Mouse (Mus musculus) MEL (cell line): ENCODE data around the gene Tbc1d24. TPM values are rescaled to one million over a fixed set of nuclear protein-coding genes. Genes with fewer than 3 reads are reported as not detected.
"Not testable (repeated sequence)": the region's sequence is repeated elsewhere in the genome, so short reads cannot be mapped to it uniquely, and the experiment has no call there.

Experiments
- DNase-seq: peaks from one replicate; pipeline ENCODE4 v3.0.0; 2011; ENCODE audit warnings: low read depth, low spot score
- H3K27ac ChIP-seq: 2 replicates; pipeline ENCODE4 v1.5.1; 2012; ENCODE audit warnings: low read depth, mild to moderate bottlenecking, control low read depth, low read length, moderate library complexity; ENCODE audit not compliant: control insufficient read depth
- H3K27me3 ChIP-seq, 2 experiments: fragments of 150-350 bp in 1 of 2; sonication (generic) in 1 of 2; 2 replicates each; pipeline ENCODE4 v1.6.1; 2012; ENCODE audit warnings: low read length in 2 of 2, mild to moderate bottlenecking in 2 of 2, improper control_type of control experiment in 1 of 2, moderate library complexity in 1 of 2; ENCODE audit not compliant: insufficient read depth in 2 of 2, control insufficient read depth in 1 of 2
- H3K36me3 ChIP-seq, 2 experiments: 2 replicates each; pipeline ENCODE4 v1.6.1; 2012 to 2014; ENCODE audit warnings: low read length in 2 of 2, improper control_type of control experiment in 1 of 2, inconsistent platforms in 1 of 2, mild to moderate bottlenecking in 1 of 2; ENCODE audit not compliant: insufficient read depth in 2 of 2, control insufficient read depth in 1 of 2
- H3K4me1 ChIP-seq, 2 experiments: fragments of 150-350 bp in 1 of 2; sonication (generic) in 1 of 2; 2 replicates each; pipeline ENCODE4 v1.6.1; 2012; ENCODE audit warnings: low read length in 2 of 2, improper control_type of control experiment in 1 of 2, mild to moderate bottlenecking in 1 of 2; ENCODE audit not compliant: insufficient read depth in 2 of 2, control insufficient read depth in 1 of 2
- H3K4me3 ChIP-seq, 2 experiments: fragments of 150-350 bp in 1 of 2; sonication (generic) in 1 of 2; 2 replicates each; pipeline ENCODE4 v1.5.1; 2012; ENCODE audit warnings: low read depth in 2 of 2, low read length in 2 of 2, mild to moderate bottlenecking in 2 of 2, moderate library complexity in 2 of 2, control low read depth in 1 of 2, improper control_type of control experiment in 1 of 2; ENCODE audit not compliant: control insufficient read depth in 1 of 2, insufficient read depth in 1 of 2
- H3K79me2 ChIP-seq: 2 replicates; pipeline ENCODE4 v1.6.1; 2012; ENCODE audit warnings: mild to moderate bottlenecking, low read length, moderate library complexity; ENCODE audit not compliant: control insufficient read depth, poor library complexity, insufficient read depth
- H3K9ac ChIP-seq: 2 replicates; pipeline ENCODE4 v1.6.1; 2012; ENCODE audit warnings: low read depth, mild to moderate bottlenecking, control low read depth, low read length, moderate library complexity; ENCODE audit not compliant: control insufficient read depth, poor library complexity, severe bottlenecking
- H3K9me3 ChIP-seq: fragments of 150-350 bp; sonication (generic); replicated peaks from 2 replicates; pipeline ENCODE4 v1.6.1; 2012; ENCODE audit warnings: mild to moderate bottlenecking, low read length, improper control_type of control experiment, moderate library complexity; ENCODE audit not compliant: insufficient read depth
- CHD1 ChIP-seq: IDR thresholded peaks from 2 replicates; pipeline ENCODE4 v1.6.1; 2012; ENCODE audit warnings: low read depth, mild to moderate bottlenecking, inconsistent platforms, low read length, improper control_type of control experiment
- CTCF ChIP-seq, 3 experiments: IDR thresholded peaks in 2 of 3; conservative IDR thresholded peaks in 1 of 3; 2 replicates each; pipeline ENCODE4 v1.5.1; 2011 to 2012; ENCODE audit warnings: low read length in 3 of 3, low read depth in 2 of 3, mild to moderate bottlenecking in 2 of 3, improper control_type of control experiment in 1 of 3, inconsistent platforms in 1 of 3, mixed read lengths in 1 of 3, moderate library complexity in 1 of 3; ENCODE audit not compliant: control insufficient read depth in 1 of 3, insufficient read depth in 1 of 3, poor library complexity in 1 of 3, severe bottlenecking in 1 of 3
- KAT2A ChIP-seq: conservative IDR thresholded peaks from 2 replicates; pipeline ENCODE4 v1.6.1; 2012; ENCODE audit warnings: low read depth, low read length, improper control_type of control experiment, inconsistent platforms
- MEF2A ChIP-seq: IDR thresholded peaks from 2 replicates; pipeline ENCODE4 v1.6.1; 2014; ENCODE audit warnings: low read depth, mild to moderate bottlenecking, inconsistent platforms, low read length, improper control_type of control experiment; ENCODE audit not compliant: poor library complexity, insufficient replicate concordance, severe bottlenecking; ENCODE audit errors: extremely low read depth
- MXI1 ChIP-seq: IDR thresholded peaks from 2 replicates; pipeline ENCODE4 v1.6.1; 2011; ENCODE audit warnings: mild to moderate bottlenecking, low read depth, low read length, improper control_type of control experiment
- NRF1 ChIP-seq: IDR thresholded peaks from 2 replicates; pipeline ENCODE4 v1.6.1; 2014; ENCODE audit warnings: low read depth, mild to moderate bottlenecking, inconsistent platforms, low read length, improper control_type of control experiment, moderate library complexity; ENCODE audit not compliant: poor library complexity, insufficient read depth, severe bottlenecking
- RAD21 ChIP-seq: IDR thresholded peaks from 2 replicates; pipeline ENCODE4 v1.6.1; 2011; ENCODE audit warnings: mild to moderate bottlenecking, low read depth, low read length, improper control_type of control experiment
- RCOR1 ChIP-seq: IDR thresholded peaks from 2 replicates; pipeline ENCODE4 v1.6.1; 2012; ENCODE audit warnings: low read depth, mild to moderate bottlenecking, inconsistent platforms, low read length, improper control_type of control experiment
- SIN3A ChIP-seq: IDR thresholded peaks from 2 replicates; pipeline ENCODE4 v1.6.1; 2012; ENCODE audit warnings: low read length, improper control_type of control experiment, inconsistent platforms
- SMC3 ChIP-seq: IDR thresholded peaks from 2 replicates; pipeline ENCODE4 v1.6.1; 2011; ENCODE audit warnings: low read depth, low read length, improper control_type of control experiment
- TAL1 ChIP-seq: IDR thresholded peaks from 2 replicates; pipeline ENCODE4 v1.6.1; 2012; ENCODE audit warnings: mild to moderate bottlenecking, inconsistent platforms, low read length, moderate library complexity, mixed read lengths
- TBP ChIP-seq: IDR thresholded peaks from 2 replicates; pipeline ENCODE4 v1.8.0; 2011; ENCODE audit warnings: low read depth, low read length, improper control_type of control experiment
- USF2 ChIP-seq, 2 experiments: IDR thresholded peaks; 2 replicates each; pipeline ENCODE4 v1.6.1; 2011 to 2012; ENCODE audit warnings: improper control_type of control experiment in 2 of 2, low read length in 2 of 2, borderline replicate concordance in 1 of 2, inconsistent platforms in 1 of 2, low read depth in 1 of 2, mild to moderate bottlenecking in 1 of 2; ENCODE audit not compliant: insufficient read depth in 1 of 2
- ZKSCAN1 ChIP-seq: IDR thresholded peaks from 2 replicates; pipeline ENCODE4 v1.6.1; 2012; ENCODE audit warnings: low read depth, mild to moderate bottlenecking, inconsistent platforms, low read length, improper control_type of control experiment, moderate library complexity
- ZNF384 ChIP-seq: IDR thresholded peaks from 2 replicates; pipeline ENCODE4 v1.6.1; 2012; ENCODE audit warnings: low read depth, mild to moderate bottlenecking, inconsistent platforms, low read length, improper control_type of control experiment
- polyA plus RNA-seq, 2 experiments: library from polyadenylated mRNA; stranded (reverse) in 1 of 2; unstranded in 1 of 2; fragments of >175 nt in 1 of 2; fragments of >200 nt in 1 of 2; gene quantifications; 2 replicates each; pipeline versions ENCODE4 v1.2.1 to v1.2.4; 2012; ENCODE audit warnings: low replicate concordance in 2 of 2, low read depth in 1 of 2; ENCODE audit not compliant: insufficient read length in 2 of 2, insufficient read depth in 1 of 2, missing spikeins in 1 of 2
- total RNA-seq: library from RNA; depleted of rRNA; stranded (reverse); fragments of 300-350 nt; gene quantifications from 2 replicates; pipeline ENCODE4 v1.2.3, GENCODE M21; 2012

Gene Tbc1d24
- total and polyA plus RNA-seq, 3 experiments = 24.3 to 34.2 (median 27.3) TPM

GRCm38 (mm10) chr17:24131570-24131969, 73.8 kb downstream of the Tbc1d24 start:
- no peak overlapping the region for H3K27ac ChIP-seq
- no peak for DNase-seq
- TF ChIP-seq CTCF (IDR thresholded peaks at IDR 0.05 in 2 of 3, conservative IDR thresholded peaks at IDR 0.05 in 1 of 3; ENCODE audit: control insufficient read depth in 1 of 3, insufficient read depth in 1 of 3, low read depth in 2 of 3, low read length in 3 of 3, poor library complexity in 1 of 3, severe bottlenecking in 1 of 3) (peak; percentile 7 to 32 (median 20); a peak in 3 of 6 replicates), SMC3 (peak; percentile 17; the same call in 1 of the 2 replicates), SIN3A (no peak), MXI1 (no peak)
- no peaks in the 10 kb centered on the region for H3K27me3 ChIP-seq
- H3K4me3 ChIP-seq = no peak overlapping the region
- peaks cover 6 to 8% of the 10 kb centered on the region in 2 experiments for H3K4me1 ChIP-seq
- H3K9me3 ChIP-seq = no peaks in the 10 kb centered on the region
- peaks cover 34% of the 10 kb centered on the region for H3K79me2 ChIP-seq
- no peak overlapping the region for H3K9ac ChIP-seq
- H3K36me3 ChIP-seq = peaks cover 2 to 27% of the 10 kb centered on the region in 2 experiments; a peak in 2 of 4 replicates

- peaks cover 27% of the 10 kb centered on the region for H3K79me2 ChIP-seq
- peak; percentile 59; the same call in 1 of the 2 replicates for TF ChIP-seq ZNF384
- H3K36me3 ChIP-seq = peaks cover 2 to 28% of the 10 kb centered on the region in 2 experiments; a peak in 2 of 4 replicates
- H3K27me3 ChIP-seq, H3K4me3 ChIP-seq, DNase-seq, H3K9ac ChIP-seq, H3K9me3 ChIP-seq, H3K27ac ChIP-seq: not testable (repeated sequence)
- H3K4me1 ChIP-seq = peaks cover 6 to 11% of the 10 kb centered on the region in 2 experiments
Observed at GRCm38 (mm10) chr17:24129246-24129645, 76.1 kb downstream of the Tbc1d24 start.

GRCm38 (mm10) chr17:24127592-24127991, 77.8 kb downstream of the Tbc1d24 start:
- peaks cover 25% of the 10 kb centered on the region for H3K79me2 ChIP-seq
- DNase-seq = no peak
- no peaks in the 10 kb centered on the region for H3K27me3 ChIP-seq
- H3K27ac ChIP-seq = no peak overlapping the region
- no peaks in the 10 kb centered on the region for H3K9me3 ChIP-seq
- no peak for TF ChIP-seq CHD1
- TF ChIP-seq MXI1 = no peak
- no peak for TF ChIP-seq NRF1
- no peak for TF ChIP-seq ZKSCAN1
- TF ChIP-seq SMC3 = no peak
- TF ChIP-seq ZNF384 = no peak
- TF ChIP-seq, all 39 proteins: peak for 0
- H3K36me3 ChIP-seq = peaks cover under 1 to 19% of the 10 kb centered on the region in 2 experiments; a peak in 2 of 4 replicates
- H3K4me1 ChIP-seq = peaks cover 2 to 7% of the 10 kb centered on the region in 2 experiments; a peak in 3 of 4 replicates
- H3K4me3 ChIP-seq = no peak overlapping the region
- H3K9ac ChIP-seq = no peak overlapping the region

GRCm38 (mm10) chr17:24126801-24127200, 78.6 kb downstream of the Tbc1d24 start:
- no peak overlapping the region for H3K9ac ChIP-seq
- H3K9me3 ChIP-seq = no peaks in the 10 kb centered on the region
- no peak overlapping the region for H3K4me3 ChIP-seq
- peaks cover 2 to 7% of the 10 kb centered on the region in 2 experiments; a peak in 3 of 4 replicates for H3K4me1 ChIP-seq
- H3K27ac ChIP-seq = no peak overlapping the region
- TF ChIP-seq RCOR1 = no peak
- TF ChIP-seq USF2 (IDR thresholded peaks at IDR 0.05; ENCODE audit: borderline replicate concordance in 1 of 2, insufficient read depth in 1 of 2, low read depth in 1 of 2, low read length in 2 of 2) = no peak
- no peak for TF ChIP-seq TAL1
- TF ChIP-seq RAD21 = no peak
- no peak for TF ChIP-seq KAT2A
- TF ChIP-seq TBP = no peak
- no peak for TF ChIP-seq MEF2A
- H3K27me3 ChIP-seq = no peaks in the 10 kb centered on the region
- DNase-seq = no peak
- H3K36me3 ChIP-seq = peaks cover 0 to 19% of the 10 kb centered on the region in 2 experiments; a peak in 2 of 4 replicates
- H3K79me2 ChIP-seq = peaks cover 23% of the 10 kb centered on the region
